Mouse (Mus musculus): Measurements from ENCODE around the gene Bdh1.
A peak's percentile ranks its signal among the peaks of the same experiment; 100 is the strongest.
"Not testable (repeated sequence)": the region's sequence is repeated elsewhere in the genome, so short reads cannot be mapped to it uniquely, and the experiment has no call there.

The Bdh1 gene

DNA sequence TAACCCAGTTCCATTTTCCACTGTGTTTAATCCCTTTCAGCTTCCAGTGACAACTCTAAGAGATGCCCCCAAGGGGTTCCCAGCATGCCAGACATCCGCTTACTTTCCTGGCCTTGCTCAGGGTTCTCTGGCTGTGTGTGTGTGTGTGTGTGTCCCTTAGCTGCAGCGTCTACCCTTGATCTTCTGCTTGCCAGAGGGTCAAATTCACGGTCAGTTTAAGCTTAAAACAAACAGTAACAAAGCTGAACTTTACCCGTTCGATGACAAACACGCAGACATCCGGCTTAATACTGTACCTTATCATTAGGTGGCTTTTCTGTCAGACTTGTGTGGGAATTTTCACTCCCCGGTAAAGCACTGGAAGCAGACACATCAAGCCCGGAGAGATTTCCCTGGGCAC, at the start of gene Bdh1:
Gene Bdh1 (plus strand): TSS at position 281 of the 400 bp plus-strand sequence.
- DNase-seq (ENCODE audit: low spot score in 2 of 2) = no peak

DNA sequence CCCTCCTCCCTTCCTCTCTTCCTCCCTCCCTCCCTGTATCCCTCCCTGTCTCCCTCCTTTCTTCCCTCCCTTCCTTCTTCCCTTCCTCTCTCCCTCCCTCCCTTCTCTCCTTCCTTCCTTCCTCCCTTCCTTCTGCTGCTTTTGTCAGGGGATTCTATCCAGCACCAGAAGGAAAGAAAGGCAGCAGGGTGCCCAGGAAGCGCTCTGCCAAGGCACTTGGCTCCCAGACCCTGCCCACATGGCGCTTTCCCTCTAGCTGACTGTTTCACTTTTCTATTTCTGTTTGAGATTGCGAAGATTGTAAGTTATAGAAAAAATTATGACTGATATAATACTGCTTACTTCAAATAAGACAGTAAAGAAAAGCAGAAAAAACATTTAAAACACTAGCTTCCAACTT, 49.8 kb upstream of the Bdh1 start:
- not testable (repeated sequence) for DNase-seq (ENCODE audit: low spot score in 2 of 2)

DNA sequence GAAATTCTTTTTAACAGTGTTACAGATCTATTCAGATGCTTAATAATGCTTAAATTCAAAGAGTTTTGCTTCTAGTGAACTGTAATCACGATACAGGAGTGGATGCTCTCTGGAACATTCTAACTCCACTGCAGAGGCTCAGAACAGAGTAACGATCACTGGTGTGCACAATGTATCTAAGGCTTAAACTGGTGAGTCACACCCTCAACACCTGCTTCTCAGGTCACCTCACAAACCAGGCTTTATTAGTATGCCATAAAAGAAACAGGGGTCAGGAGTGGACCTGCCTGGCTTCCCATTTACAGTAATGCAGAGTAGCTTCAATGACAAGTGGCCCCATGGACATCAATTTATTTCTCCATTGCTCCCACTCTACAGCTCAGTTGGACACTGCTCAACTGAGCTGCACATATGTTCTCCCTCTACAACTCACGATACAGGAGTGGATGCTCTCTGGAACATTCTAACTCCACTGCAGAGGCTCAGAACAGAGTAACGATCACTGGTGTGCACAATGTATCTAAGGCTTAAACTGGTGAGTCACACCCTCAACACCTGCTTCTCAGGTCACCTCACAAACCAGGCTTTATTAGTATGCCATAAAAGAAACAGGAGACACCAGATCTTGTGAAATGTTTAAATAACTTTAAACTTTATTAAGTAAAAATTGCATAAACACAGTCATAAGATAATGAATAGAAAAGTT, 46.0 kb upstream of the Bdh1 start:
- not testable (repeated sequence) for DNase-seq (ENCODE audit: low spot score in 2 of 2)

DNA sequence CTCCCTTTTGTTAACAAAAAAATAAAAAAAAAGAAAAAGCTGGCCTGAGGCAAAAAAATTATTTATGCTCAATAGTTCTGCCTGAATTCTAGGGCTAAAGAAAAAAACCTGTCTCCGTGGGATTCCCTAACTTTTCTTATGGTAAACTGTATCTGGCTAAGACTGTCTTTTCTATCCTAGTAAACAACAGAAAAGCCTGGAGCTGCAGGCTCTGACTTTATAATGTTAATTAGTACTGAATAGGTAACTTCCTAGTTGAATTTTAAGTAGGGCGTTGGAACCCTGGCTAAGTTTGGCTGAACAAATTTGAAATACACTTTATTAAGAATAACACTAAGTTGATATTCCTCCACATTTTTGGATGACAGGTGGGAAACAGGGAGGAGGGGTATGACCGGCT, 33.8 kb upstream of the Bdh1 start:
- DNase-seq (ENCODE audit: low spot score in 2 of 2) = not testable (repeated sequence)

DNA sequence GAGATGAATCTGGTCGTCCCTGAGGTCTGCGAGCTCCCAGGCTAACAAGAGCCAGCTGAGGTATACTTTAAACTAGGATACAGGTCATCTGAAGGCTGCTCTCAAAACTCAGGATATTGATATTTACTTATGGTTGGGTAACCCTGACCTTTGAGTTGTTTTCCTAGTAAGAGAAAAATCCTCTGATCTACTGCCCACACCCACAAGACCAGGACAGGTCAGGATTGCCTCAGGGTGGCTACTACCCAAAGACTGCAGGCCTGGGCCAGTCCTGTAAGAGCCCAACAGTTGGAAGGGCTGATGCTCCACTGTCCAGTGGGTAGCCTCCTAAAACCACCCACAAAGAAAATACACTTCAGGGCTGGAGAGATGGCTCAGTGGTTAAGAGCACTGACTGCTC, 22.8 kb upstream of the Bdh1 start:
- DNase-seq (ENCODE audit: low spot score in 2 of 2) = no peak

DNA sequence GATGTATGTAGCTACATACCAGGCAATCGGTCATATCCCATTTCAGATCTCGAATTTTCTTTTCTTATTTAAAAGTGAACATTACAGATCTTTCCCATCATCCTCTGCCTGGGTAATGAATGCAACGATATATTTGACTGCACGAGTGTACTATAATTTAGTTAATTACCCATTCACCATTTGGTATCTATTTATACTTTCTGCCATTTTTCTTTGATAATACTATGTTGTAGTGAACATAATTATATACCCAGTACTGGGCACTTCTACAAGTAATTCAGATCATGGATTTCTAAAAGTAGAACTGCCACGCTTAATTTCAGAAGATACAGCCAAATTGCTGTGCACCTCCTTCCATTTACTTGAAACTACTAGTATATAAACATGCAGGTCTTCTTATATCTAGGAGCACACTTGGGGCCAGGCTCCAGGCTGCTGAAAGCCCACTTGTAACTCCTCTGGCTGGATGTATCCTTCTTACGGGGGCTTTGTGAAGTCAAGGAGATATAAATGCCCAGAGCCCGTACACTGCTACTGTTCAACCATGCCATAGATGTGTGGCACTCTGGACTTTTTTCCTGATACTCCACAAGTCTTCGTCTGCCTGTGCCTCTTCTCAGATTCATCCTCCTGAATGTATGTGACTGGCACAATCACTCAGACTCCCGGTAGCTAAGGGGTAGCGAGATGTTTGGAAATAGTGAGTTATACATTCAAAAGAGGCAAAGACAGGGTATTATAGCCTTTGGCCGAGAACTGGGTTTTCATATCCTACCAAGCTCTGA, 21.0 kb upstream of the Bdh1 start:
- DNase-seq (ENCODE audit: low spot score in 2 of 2) = no peak

DNA sequence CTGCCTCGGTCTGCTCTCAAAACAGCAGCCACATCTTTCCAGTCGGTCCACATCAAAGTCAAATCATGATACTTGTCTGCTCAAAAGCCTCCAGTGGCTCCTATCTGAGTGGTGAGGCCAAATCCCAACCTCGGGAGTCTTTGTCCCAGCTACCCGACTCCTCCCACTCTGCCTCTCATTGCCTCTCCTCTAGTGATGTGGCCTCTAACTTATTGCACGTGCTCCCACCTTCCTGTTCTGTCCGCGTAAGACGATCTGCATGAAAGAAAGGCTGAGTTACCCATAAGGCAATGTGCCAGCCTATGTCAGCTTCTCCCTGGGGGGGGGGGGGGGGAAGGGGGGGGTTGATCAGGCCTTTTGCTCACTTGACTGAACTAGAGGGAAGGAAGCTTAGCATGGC, 20.0 kb upstream of the Bdh1 start:
- no peak for DNase-seq (ENCODE audit: low spot score in 2 of 2)

DNA sequence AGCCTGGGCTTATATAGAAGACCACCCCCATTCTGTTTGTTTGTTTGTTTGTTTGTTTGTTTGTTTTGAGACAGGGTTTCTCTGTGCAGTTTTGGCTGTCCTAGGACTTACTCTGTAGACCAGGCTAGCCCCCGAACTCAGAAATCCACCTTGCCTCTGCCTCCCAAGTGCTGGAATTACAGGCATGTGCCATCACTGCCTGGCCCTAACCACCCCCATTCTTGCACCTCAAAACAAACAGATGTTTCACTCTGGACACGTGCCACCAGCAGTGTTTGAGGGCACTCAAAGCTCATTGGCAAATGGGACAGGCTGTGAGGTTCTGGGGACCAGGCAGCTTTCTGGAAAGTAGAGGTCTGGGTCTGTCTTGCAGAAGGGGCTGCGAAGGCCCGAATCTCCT, 18.1 kb upstream of the Bdh1 start:
- no peak for DNase-seq (ENCODE audit: low spot score in 2 of 2)

DNA sequence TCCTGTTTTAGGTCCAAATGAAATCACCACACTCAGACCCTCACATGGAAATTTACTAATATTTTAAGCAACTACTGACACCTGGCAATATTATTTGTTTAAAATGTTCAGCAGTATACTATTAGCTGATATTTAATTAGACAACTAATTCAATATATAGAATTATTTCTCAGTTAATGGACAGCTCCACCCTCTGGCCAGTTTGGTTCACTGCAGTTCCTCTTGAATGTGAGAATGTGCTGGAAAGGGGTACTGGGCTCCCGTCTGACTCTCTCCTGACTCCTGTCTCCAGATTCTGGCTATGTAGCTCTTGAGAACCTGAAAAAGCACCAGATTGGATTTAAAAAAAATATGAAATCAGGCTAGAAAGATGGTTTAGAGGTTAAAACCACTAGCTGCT, 17.0 kb upstream of the Bdh1 start:
- DNase-seq (ENCODE audit: low spot score in 2 of 2) = no peak

DNA sequence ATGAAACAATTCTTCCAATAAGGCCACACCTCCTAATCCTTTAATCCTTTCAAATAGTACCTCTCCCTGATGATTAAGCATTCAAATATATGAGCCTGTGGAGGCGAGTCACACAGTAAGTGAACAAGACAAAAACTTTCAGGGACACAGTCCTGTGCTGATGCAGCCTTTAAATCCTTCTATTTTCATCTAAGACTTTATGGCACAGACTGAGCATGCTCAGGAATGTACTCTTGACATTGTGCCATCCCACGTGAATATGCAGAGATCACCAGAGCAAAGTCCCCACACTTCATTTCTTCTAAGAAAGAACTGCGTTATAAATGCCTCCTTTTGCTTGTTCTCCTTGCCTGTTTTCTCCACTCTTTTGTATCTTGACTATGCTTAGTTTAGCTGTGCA, 14.2 kb upstream of the Bdh1 start:
- DNase-seq (ENCODE audit: low spot score in 2 of 2) = no peak

DNA sequence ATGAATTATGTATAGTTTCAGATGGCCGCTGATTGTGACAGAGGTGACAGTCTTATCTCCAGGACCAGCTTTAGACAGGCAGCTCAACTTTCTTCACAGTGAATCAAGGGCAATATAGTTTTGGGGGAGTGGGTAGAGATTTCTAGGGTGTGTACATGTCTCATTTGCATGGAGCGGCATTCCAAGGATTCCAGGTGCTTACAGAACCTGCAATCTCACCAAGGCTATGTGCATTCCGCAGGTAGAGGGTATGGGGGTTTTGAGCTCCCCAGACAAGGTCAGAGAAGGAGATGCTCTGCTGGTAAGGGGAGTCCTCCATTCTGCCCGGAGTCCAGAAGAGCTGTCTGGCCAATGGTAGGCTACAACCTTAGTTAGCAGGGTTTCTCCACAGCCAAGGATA, 11.1 kb upstream of the Bdh1 start:
- no peak for DNase-seq (ENCODE audit: low spot score in 2 of 2)

DNA sequence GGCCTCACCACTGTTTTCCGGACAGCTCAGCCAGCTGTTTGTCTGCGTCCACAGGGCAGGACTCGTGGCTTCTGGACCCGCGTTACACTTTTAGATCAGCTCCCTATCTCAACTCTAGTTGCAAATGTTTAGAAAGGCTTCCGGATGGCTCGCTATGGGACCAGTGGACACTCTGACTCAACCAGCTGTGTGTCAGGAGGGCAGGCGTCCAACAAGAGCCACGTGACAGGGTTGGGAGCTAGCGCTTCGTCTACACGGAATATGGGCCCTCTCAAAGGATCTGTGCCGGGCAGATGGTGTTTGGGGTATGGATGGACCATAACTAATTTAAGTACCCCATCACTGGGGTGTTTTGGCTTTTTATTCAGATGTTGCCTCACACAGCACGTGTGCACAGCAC, 9.8 kb upstream of the Bdh1 start:
- DNase-seq (ENCODE audit: low spot score in 2 of 2) = no peak

DNA sequence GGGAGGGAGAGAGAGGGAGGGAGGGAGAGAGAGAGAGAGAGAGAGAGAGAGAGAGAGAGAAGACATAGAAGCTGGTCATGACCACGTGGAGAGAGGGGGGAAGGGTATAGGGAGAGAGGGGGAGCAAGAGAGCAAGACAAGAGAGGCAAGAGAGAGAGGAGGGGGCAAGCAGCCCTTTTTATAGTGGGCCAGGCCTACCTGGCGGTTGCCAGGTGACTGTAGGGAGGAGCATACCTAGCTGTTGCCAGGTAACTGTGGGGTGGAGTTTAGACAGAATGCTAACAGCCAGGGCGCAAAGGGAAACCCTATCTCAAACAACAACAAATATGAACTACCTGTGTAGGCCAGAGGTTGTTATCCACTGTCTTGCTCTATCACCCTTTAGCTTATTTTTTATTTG, 8.3 kb upstream of the Bdh1 start:
- no peak for DNase-seq (ENCODE audit: low spot score in 2 of 2)

DNA sequence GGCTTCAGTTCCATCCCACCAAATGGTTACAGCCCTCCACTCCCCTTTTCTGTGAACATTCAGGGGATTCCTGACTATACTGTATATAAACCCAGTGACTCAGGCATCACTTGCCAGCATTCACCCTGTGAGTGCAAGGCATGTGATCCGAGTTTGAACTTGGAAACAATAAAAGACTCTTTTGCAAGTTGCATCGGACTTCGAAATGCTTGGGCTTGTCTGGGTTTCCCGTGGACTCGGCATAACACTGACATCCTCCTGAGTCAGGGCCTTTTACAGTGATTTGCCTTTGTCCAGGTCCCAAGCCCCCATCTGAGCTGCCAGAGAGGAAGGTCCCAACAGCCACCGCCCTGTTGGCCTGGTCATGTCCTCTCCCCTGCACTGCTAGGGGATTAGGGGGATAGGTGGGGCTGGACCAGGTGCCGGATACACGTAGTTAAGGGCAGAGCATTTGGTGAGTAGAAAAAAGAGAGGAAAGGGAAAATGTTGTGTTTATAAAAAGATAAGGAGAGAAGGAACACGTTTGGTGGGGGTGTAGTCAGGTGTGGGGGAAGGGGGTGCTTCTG, 6.1 kb upstream of the Bdh1 start:
- DNase-seq (ENCODE audit: low spot score in 2 of 2) = no peak

DNA sequence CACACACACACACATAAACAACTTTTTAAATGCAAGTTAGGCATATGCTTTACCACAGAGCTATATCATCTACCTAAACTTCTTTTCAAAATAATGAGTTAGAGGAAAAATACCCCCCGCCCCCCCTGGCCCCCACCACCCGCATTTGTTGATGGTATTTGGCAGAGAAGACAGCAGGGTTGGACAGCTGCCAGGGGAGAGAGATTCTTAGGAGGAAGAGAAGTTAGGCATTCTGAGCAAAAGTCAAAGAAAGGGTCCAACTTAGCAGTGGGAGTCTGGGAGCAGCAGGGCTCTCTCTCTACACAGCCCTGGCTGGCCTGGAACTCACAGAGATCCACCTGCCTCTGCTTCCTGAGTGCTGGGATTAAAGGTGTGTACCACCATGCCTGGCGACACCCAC, 3.4 kb upstream of the Bdh1 start:
- DNase-seq (ENCODE audit: low spot score in 2 of 2) = no peak

DNA sequence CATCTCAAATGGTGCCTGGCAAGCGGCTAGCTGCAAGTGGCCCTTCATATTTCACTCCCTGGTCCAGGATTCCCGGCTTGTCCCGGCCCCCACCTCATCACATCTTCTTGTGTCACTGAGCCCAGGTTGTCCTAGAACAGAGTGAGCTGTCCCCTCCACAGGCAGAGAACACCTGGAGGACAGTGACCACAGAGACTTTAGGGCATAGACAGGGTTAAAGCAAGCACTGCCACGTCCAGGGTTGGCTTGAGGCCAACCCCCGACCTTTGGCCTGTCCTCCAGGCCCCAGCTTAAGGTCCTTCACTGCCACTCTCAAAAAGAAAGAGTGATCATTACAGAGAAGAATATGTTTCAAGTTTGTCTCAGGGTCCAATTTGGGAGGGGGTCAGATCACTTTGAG, 2.6 kb upstream of the Bdh1 start:
- DNase-seq (ENCODE audit: low spot score in 2 of 2) = no peak

DNA sequence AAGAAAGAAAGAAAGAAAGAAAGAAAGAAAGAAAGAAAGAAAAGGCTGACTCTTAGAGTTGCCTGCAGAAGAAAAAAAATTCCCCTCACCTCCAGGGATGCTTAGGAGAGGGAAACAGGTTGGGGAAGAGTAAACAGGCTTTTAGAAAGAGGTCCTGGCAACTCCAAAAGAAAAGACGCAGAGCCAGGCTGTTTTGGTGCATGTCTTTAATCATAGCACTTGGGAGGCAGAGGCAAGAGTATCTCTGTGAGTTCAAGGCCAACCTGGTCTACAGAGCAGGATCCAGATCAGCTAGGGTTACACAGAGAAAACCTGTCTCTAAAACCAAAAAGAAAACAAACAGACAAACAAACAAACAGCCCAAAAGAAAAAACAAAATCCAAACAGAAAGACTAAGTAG, 642 bp downstream of the Bdh1 start:
- no peak for DNase-seq (ENCODE audit: low spot score in 2 of 2)

DNA sequence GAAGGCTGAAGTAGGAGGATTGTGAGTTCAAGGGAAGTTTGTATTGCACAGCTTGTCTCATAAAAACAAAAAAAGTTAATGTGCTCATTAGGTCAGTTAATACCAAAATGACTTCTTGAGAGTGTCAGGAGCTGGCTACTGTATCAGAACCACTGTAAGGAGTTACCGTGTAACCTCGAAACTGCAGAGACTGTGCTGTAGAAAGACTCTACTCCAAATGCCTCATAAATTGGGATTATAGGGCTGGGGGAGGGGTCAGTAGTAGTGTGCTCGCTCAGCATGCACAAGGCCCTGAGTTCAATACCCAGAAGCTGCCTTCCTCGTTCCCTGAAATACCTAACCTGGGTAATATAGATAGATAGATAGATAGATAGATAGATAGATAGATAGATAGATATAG, 1.3 kb downstream of the Bdh1 start:
- no peak for DNase-seq (ENCODE audit: low spot score in 2 of 2)

DNA sequence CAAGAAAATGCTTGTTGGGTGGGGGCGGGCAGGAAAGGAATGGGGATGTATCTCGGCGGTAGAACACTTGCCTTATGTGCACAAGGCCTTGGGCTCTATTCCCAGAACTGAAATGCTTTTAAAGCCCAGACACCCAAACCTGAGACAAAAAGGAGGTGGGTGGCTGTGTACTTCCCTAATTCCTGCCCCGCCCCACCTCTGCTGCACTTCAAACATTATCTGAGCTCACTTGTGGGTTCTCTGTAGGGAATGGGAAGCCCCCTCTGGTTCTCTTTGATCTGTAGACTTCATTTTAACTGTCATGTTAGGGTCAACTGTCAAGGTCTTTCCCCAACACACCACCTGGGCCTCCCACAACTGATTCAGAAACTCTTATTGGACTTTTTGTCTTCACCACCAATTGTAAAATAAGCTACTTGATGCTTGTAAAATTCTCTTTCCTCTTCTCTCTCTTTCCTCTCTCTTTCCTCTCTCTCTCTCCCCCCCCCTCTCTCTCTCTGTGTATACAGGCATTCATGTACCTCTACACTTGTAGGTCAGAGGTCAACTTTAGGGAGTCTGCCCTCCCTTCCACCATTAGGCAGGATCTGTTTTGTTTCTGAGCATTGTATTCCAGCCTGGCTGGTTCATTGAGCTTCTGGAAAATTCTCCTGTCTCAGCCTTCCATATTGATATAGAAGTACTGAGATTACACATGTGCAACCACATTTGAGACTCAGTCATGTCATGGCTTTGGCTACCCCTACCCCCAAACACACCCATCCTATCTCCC, 2.5 kb downstream of the Bdh1 start:
- DNase-seq (ENCODE audit: low spot score in 2 of 2) = no peak

DNA sequence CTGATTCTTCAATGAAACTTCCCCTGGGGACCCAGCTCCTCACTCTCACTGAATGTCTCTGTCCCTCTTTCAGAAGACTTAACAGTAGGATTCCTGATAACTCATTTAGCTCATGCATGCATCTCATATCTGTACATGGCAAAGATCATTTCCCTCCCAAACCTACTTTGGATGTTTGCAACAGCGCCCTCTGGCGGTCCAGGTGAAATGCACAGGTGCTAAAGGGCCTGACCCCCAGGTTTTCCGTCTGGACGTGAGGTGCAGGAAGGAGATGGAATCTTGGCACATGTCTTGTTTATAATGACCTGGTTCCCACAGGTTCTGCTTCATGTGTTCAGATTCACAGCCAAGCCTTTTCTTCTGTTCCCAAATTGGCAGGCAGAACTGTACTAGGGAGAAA, 3.4 kb downstream of the Bdh1 start:
- DNase-seq (ENCODE audit: low spot score in 2 of 2) = peak; percentile 55 to 57

DNA sequence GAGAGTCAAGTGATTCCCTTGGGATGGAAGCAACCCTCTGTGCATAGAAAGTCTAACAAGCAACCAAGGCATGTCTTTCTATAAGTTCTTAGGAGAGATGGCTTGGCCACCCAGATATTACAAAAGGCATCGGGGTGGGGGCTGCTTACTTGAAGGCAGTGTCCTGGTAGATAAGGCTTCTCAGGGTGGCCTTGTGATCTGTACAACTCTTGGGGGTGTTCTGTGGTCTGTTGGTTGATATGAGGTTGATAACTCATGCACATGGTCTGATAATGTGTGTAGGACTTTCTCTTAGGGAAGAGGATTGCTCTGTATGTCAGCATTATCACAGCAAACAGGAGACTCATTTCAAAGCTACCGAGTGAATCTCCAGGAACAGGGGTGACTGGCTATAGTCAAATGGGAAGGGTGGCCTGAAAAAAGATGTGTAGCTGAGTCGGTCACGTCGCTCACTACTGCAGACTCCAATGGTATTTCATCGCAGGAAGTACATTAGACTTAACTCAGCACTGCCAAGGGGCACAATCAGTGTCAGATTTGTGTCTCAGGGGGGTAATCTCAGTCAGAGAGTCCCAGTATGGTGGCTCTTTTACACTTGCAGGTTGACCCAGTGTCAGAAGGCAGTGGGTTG, 4.5 kb downstream of the Bdh1 start:
- DNase-seq (ENCODE audit: low spot score in 2 of 2) = no peak

DNA sequence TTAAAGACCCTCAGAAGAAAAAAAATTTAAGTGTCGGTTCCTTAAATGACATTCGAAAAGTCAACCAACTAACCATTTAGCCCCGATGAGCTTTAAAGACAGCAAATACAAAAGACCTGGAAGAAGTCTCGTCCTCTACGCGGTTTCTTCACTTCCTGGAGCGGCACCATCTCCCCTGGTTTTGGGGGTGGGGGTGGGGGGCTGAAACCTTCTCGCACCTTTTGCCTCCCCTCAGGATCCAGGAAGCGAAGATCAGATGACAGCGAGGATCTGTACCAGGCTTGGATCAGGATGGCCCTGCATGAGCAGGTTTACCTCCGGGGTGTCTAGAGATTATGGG, 6.2 kb downstream of the Bdh1 start:
- DNase-seq (ENCODE audit: low spot score in 2 of 2) = no peak
